Mouse (Mus musculus): ENCODE data around the gene Lcn2.

DNA sequence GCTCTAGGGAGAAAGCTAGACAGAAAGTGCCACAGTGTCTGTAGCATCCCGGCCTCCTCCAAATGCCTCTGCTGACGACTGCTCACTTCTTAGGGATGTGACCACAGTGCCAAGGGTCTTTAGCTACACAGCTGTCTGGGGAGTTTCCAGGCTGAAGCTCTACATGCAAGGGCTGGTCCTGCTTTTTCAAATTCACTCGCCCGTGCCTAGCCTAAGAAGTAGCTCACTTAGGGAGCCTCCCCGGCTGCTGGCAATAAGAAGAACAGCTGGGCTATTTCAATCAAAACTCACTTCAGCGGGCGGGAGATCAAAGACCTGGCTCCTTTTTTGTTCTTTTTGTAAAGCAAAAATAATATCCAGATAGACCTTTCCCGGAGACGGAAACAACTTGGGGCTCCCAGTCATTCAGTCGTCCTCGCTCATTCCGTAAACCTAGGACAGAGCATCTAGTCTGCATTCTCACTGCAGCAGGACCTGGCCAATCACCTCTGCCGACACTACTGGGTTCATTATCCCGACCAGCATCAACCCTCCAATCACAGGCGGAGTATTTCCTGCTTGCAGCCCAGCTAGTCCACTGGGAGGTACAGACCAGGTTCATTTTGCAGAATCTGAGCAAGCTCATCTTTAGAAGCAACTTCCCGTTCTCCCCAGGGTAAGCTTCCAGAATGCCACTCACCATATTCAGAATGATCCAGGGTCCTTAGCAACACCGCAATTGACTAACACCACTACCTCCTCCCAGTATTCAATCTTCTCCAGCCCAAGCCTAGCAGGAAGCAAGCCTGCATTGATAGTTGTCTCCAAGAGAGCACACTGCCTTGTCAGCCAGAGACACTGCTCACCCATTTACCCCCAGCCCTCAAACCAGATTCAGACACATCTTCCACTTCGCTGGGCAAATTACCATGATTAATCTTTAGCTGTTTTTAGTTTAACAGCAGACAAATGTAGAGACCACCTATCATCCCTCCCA, 42.9 kb upstream of the Lcn2 start:
- no peak for TF ChIP-seq CTCF (IDR thresholded peaks at IDR 0.05; ENCODE audit: low read depth, low read length)
- no peak for TF ChIP-seq POLR2A (IDR thresholded peaks at IDR 0.05; ENCODE audit: borderline replicate concordance, low read depth, low read length)

All from bone marrow macrophage, adult 2 months (primary cell).